Mouse (Mus musculus): Measurements from ENCODE around the gene Gm13693. TPM values are rescaled to one million over a fixed set of nuclear protein-coding genes. Genes with fewer than 3 reads are reported as not detected.
"Not testable (repeated sequence)": the region's sequence is repeated elsewhere in the genome, so short reads cannot be mapped to it uniquely, and the experiment has no call there.

Gene Gm13693
- total and polyA plus RNA-seq, 3 experiments, result 0.27 TPM; not detected in 2

DNA sequence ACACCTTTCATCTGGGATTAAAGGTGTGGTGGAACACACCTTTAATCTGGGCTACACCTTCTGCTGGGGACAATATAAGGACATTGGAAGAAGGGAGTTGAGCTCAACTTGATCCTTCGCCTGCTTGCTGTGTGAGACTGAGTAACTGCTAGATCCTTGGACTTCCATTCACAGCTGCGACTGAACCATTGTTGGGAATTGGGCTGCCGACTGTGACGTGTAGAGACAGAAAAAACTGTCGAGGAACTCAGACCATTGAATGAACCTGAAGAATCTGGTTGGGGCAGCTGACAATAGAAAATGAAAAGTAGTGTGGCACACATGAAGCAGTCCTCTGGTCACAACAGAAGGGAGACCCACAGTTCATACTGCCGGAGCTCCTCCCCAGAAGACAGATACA lies 28.9 kb downstream of the Gm13693 start, which contains the start of gene Gm13691:
TSS of gene Gm13691 (plus strand) at position 301 of the 400 bp plus-strand sequence.
- not testable (repeated sequence) for H3K27me3 ChIP-seq (ENCODE audit: insufficient read depth, low read length); DNase-seq (ENCODE audit: low spot score); H3K36me3 ChIP-seq (replicated peaks); H3K4me1 ChIP-seq (ENCODE audit: insufficient read depth, low read depth, low read length); H3K9me3 ChIP-seq (replicated peaks); ATAC-seq (ENCODE audit: extremely low read depth, insufficient number of reproducible peaks, low FRiP score, poor library complexity, severe bottlenecking); H3K4me3 ChIP-seq (ENCODE audit: low read depth, low read length)

DNA sequence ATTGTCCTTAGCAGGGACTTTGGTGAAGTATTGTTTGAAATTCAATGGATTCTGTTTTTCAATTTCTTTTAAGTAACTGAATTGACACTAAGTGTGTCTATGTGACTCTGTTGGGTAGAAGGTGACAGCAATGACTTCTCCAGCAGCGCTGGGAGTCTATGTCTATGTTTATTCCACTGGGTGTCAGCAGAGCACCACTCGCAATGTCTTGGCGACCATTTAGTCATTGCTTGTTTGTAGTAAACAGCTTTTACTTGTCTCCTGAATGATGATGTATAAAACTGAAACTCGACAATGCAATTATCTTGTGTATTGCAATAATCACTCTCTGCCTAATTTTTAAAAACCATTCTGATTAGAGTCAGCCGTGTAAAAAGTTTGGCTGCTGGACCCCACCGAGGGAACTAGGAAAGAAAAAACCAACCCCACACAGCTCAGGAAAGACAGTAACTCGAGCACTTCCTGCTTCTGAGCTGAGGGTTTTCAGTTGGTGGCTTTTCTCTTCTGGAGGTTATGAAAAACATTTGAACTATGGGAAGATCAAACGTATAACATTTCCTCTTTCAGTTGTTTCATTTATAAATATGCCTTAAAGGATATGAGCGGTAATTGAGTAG lies 32.4 kb downstream of the Gm13693 start:
- ATAC-seq (ENCODE audit: extremely low read depth, insufficient number of reproducible peaks, low FRiP score, poor library complexity, severe bottlenecking), result peak; percentile 96
- not testable (repeated sequence) for H3K27me3 ChIP-seq (ENCODE audit: insufficient read depth, low read length); H3K36me3 ChIP-seq (replicated peaks); H3K9me3 ChIP-seq (replicated peaks); H3K4me1 ChIP-seq (ENCODE audit: insufficient read depth, low read depth, low read length); H3K4me3 ChIP-seq (ENCODE audit: low read depth, low read length)
- DNase-seq (ENCODE audit: low spot score), result peak; percentile 15

DNA sequence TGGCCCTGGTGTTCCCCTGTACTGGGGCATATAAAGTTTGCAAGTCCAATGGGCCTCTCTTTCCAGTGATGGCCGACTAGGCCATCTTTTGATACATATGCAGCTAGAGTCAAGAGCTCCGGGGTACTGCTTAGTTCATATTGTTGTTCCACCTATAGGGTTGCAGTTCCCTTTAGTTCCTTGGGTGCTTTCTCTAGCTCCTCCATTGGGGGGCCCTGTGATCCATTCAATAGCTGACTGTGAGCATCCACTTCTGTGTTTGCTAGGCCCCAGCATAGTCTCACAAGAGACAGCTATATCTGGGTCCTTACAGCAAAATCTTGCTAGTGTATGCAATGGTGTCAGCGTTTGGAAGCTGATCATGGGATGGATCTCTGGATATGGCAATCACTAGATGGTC lies 33.2 kb downstream of the Gm13693 start:
- H3K36me3 ChIP-seq (replicated peaks); DNase-seq (ENCODE audit: low spot score); H3K27me3 ChIP-seq (ENCODE audit: insufficient read depth, low read length); H3K4me1 ChIP-seq (ENCODE audit: insufficient read depth, low read depth, low read length); H3K9me3 ChIP-seq (replicated peaks); ATAC-seq (ENCODE audit: extremely low read depth, insufficient number of reproducible peaks, low FRiP score, poor library complexity, severe bottlenecking); H3K4me3 ChIP-seq (ENCODE audit: low read depth, low read length): not testable (repeated sequence)

DNA sequence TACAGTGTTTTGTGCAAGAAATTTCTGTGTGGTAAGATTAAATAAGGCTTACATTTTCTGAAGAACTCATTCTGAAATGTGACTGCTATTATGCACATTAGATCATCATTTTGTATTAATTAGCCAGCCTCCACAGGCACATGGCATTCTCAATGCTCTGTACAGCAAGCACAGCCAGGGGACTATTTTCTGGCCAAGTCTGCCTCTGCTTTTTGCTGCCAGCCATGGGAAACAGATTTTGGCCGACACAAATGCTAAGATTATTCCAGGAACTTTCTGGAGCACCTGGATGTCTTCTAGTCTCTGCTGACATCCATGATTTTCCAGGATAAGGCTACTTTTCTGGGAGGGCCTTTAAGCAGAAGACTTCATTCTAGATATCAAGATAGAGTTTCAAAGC lies 47.6 kb downstream of the Gm13693 start:
- no peak for ATAC-seq (ENCODE audit: extremely low read depth, insufficient number of reproducible peaks, low FRiP score, poor library complexity, severe bottlenecking)
- H3K36me3 ChIP-seq (replicated peaks), result no peaks in the 10 kb centered on the region
- no peak for DNase-seq (ENCODE audit: low spot score)

DNA sequence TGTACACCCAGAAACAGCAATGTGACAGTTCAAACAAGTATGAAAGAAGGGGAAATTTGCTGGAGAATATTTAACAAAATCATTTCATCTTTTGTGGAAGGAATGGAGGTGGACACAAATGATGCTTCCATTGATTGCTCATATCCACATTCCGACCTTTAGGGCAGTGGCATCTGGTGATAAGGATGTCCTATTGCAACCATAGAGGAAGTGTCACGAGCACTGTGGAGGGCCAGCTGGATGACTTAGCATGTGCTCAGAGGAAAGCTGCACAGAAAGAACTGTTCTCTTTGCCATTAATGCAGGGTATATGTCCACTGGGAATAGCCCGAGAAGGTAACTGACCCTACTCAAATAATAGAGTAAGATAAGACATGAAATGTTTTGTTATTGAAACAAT lies 48.5 kb downstream of the Gm13693 start:
- peak; percentile 86 for ATAC-seq (ENCODE audit: extremely low read depth, insufficient number of reproducible peaks, low FRiP score, poor library complexity, severe bottlenecking)
- H3K4me1 ChIP-seq (ENCODE audit: insufficient read depth, low read depth, low read length), result peaks cover 32% of the 10 kb centered on the region
- H3K4me3 ChIP-seq (ENCODE audit: low read depth, low read length), result no peak overlapping the region
- no peaks in the 10 kb centered on the region for H3K27me3 ChIP-seq (ENCODE audit: insufficient read depth, low read length)
- H3K36me3 ChIP-seq (replicated peaks), result no peaks in the 10 kb centered on the region
- TF ChIP-seq TAL1 (conservative IDR thresholded peaks at IDR 0.05; ENCODE audit: low read depth, low read length) (peak; percentile 18; the same call in 1 of the 2 replicates), POLR2AphosphoS5 (IDR thresholded peaks at IDR 0.05; ENCODE audit: insufficient replicate concordance, low read depth, low read length) (no peak), GATA1 (IDR thresholded peaks at IDR 0.05; ENCODE audit: borderline replicate concordance, low read length) (no peak), GATA2 (IDR thresholded peaks at IDR 0.05; ENCODE audit: borderline replicate concordance, low read depth, low read length) (no peak), CTCF (IDR thresholded peaks at IDR 0.05; ENCODE audit: low read depth, low read length) (no peak)
- no peaks in the 10 kb centered on the region for H3K9me3 ChIP-seq (replicated peaks)
- DNase-seq (ENCODE audit: low spot score), result no peak

More for the DNA sequence above, 47.6 kb downstream of the Gm13693 start:
- peaks cover 27% of the 10 kb centered on the region for H3K4me1 ChIP-seq (ENCODE audit: insufficient read depth, low read depth, low read length)
- TF ChIP-seq GATA1 (IDR thresholded peaks at IDR 0.05; ENCODE audit: borderline replicate concordance, low read length), result no peak
- no peak for TF ChIP-seq GATA2 (IDR thresholded peaks at IDR 0.05; ENCODE audit: borderline replicate concordance, low read depth, low read length)
- TF ChIP-seq CTCF (IDR thresholded peaks at IDR 0.05; ENCODE audit: low read depth, low read length), result no peak
- no peak for TF ChIP-seq TAL1 (conservative IDR thresholded peaks at IDR 0.05; ENCODE audit: low read depth, low read length)
- TF ChIP-seq POLR2AphosphoS5 (IDR thresholded peaks at IDR 0.05; ENCODE audit: insufficient replicate concordance, low read depth, low read length), result no peak
- no peaks in the 10 kb centered on the region for H3K27me3 ChIP-seq (ENCODE audit: insufficient read depth, low read length)
- no peaks in the 10 kb centered on the region for H3K9me3 ChIP-seq (replicated peaks)
- no peak overlapping the region for H3K4me3 ChIP-seq (ENCODE audit: low read depth, low read length)

Other genes with a start within 250 kb of the Gm13693 start
- 26.0 and 27.8 TPM in 2 replicates for gene Itgav, start 237.1 kb upstream of the Gm13693 start, total RNA-seq (2014; fragmentation: Nextera tagmentation)
- gene Itgav, start 237.1 kb upstream of the Gm13693 start, total RNA-seq (2017), result 17.5 and 18.0 TPM in 2 replicates
- gene Itgav, start 237.1 kb upstream of the Gm13693 start, polyA plus RNA-seq (2012), result 19.8 and 24.1 TPM in 2 replicates
- not detected in 2 replicates for gene Fam171b, start 148.9 kb upstream of the Gm13693 start, total RNA-seq (2014; fragmentation: Nextera tagmentation)
- gene Fam171b, start 148.9 kb upstream of the Gm13693 start, total RNA-seq (2017), result under 0.01 and 1.0 TPM in 2 replicates
- not detected in 2 replicates for gene Fam171b, start 148.9 kb upstream of the Gm13693 start, polyA plus RNA-seq (2012)
- not detected in 2 replicates for gene Zswim2, start 20.3 kb upstream of the Gm13693 start, total RNA-seq (2014; fragmentation: Nextera tagmentation)
- 0.06 TPM in 1 of 2 replicates, not detected in the other for gene Zswim2, start 20.3 kb upstream of the Gm13693 start, total RNA-seq (2017)
- gene Zswim2, start 20.3 kb upstream of the Gm13693 start, polyA plus RNA-seq (2012), result not detected in 2 replicates
- gene Gm13698, start 5.8 kb upstream of the Gm13693 start, total RNA-seq (2014; fragmentation: Nextera tagmentation), result not detected in 2 replicates
- gene Gm13698, start 5.8 kb upstream of the Gm13693 start, total RNA-seq (2017), result 0.17 and 0.27 TPM in 2 replicates
- gene Gm13698, start 5.8 kb upstream of the Gm13693 start, polyA plus RNA-seq (2012), result not detected in 2 replicates
- gene Gm13695, start 5.8 kb downstream of the Gm13693 start, total RNA-seq (2014; fragmentation: Nextera tagmentation), result not detected in 2 replicates
- gene Gm13695, start 5.8 kb downstream of the Gm13693 start, total RNA-seq (2017), result 0.17 TPM in 1 of 2 replicates, not detected in the other
- not detected in 2 replicates for gene Gm13695, start 5.8 kb downstream of the Gm13693 start, polyA plus RNA-seq (2012)
- gene Gm13696, start 11.6 kb downstream of the Gm13693 start, total RNA-seq (2014; fragmentation: Nextera tagmentation), result not detected in 2 replicates
- 0.17 and 0.27 TPM in 2 replicates for gene Gm13696, start 11.6 kb downstream of the Gm13693 start, total RNA-seq (2017)
- gene Gm13696, start 11.6 kb downstream of the Gm13693 start, polyA plus RNA-seq (2012), result not detected in 2 replicates
- not detected in 2 replicates for gene Gm13694, start 17.4 kb downstream of the Gm13693 start, total RNA-seq (2014; fragmentation: Nextera tagmentation)
- 0.17 and 0.27 TPM in 2 replicates for gene Gm13694, start 17.4 kb downstream of the Gm13693 start, total RNA-seq (2017)
- not detected in 2 replicates for gene Gm13694, start 17.4 kb downstream of the Gm13693 start, polyA plus RNA-seq (2012)
- not detected in 2 replicates for gene Gm13697, start 23.2 kb downstream of the Gm13693 start, total RNA-seq (2014; fragmentation: Nextera tagmentation)
- 0.17 and 0.27 TPM in 2 replicates for gene Gm13697, start 23.2 kb downstream of the Gm13693 start, total RNA-seq (2017)
- gene Gm13697, start 23.2 kb downstream of the Gm13693 start, polyA plus RNA-seq (2012), result not detected in 2 replicates
- not detected in 2 replicates for gene Gm13691, start 29.1 kb downstream of the Gm13693 start, total RNA-seq (2014; fragmentation: Nextera tagmentation)
- 0.17 and 0.22 TPM in 2 replicates for gene Gm13691, start 29.1 kb downstream of the Gm13693 start, total RNA-seq (2017)
- gene Gm13691, start 29.1 kb downstream of the Gm13693 start, polyA plus RNA-seq (2012), result not detected in 2 replicates

Data from G1E (cell line).